Mouse (Mus musculus) kidney, embryonic 16.5 days (tissue): ENCODE measurements around the gene Hps3. TPM values are rescaled to one million over a fixed set of nuclear protein-coding genes. Genes with fewer than 3 reads are reported as not detected.
"Not testable (repeated sequence)": the region's sequence is repeated elsewhere in the genome, so short reads cannot be mapped to it uniquely, and the experiment has no call there.

Experiments used
- ATAC-seq: fragments of 200-750 bp; cut with Nextera tagmentation; 2 replicates; pipeline ENCODE4 v1.8.0; 2017; ENCODE audit warnings: moderate TSS enrichment; ENCODE audit not compliant: low FRiP score, low TSS enrichment
- H3K27ac ChIP-seq: fragments of 300-500 bp; sonication (generic); 2 replicates; pipeline ENCODE4 v1.5.1; 2014; ENCODE audit warnings: low read length
- H3K27me3 ChIP-seq: fragments of 300-500 bp; sonication (generic); 2 replicates; pipeline ENCODE4 v1.6.1; 2014; ENCODE audit warnings: low read length, control low read depth, mixed read lengths; ENCODE audit not compliant: insufficient read depth
- H3K36me3 ChIP-seq: fragments of 300-500 bp; sonication (generic); 2 replicates; pipeline ENCODE4 v1.6.1; 2014; ENCODE audit warnings: low read length, control low read depth, mixed read lengths; ENCODE audit not compliant: insufficient read depth
- H3K4me1 ChIP-seq: fragments of 300-500 bp; sonication (generic); 2 replicates; pipeline ENCODE4 v1.6.1; 2014; ENCODE audit warnings: low read length, control low read depth, mixed read lengths; ENCODE audit not compliant: insufficient read depth
- H3K4me2 ChIP-seq: fragments of 300-500 bp; sonication (generic); replicated peaks from 2 replicates; pipeline ENCODE4 v1.6.1; 2014; ENCODE audit warnings: low read depth, low read length
- H3K4me3 ChIP-seq: fragments of 300-500 bp; sonication (generic); 2 replicates; pipeline ENCODE4 v1.5.1; 2014; ENCODE audit warnings: mild to moderate bottlenecking, low read length
- H3K9ac ChIP-seq: fragments of 300-500 bp; sonication (generic); replicated peaks from 2 replicates; pipeline ENCODE4 v1.6.1; 2014; ENCODE audit warnings: low read length
- H3K9me3 ChIP-seq: fragments of 300-500 bp; sonication (generic); 2 replicates; pipeline ENCODE4 v1.6.1; 2016; ENCODE audit warnings: low read length, control low read depth
- WGBS: fragments of 180-500 bp; shearing (Covaris S2); extraction: QIAGEN DNeasy Blood & Tissue Kit; methylation state at CpG from one replicate; pipeline ENCODE4 v1.1.7; 2014; 5-methylcytosine and 5-hydroxymethylcytosine counted together
- polyA plus RNA-seq: library from polyadenylated mRNA; unstranded; fragments of >200 nt; fragmentation: Nextera tagmentation; extraction: Ambion mirVana; gene quantifications from 2 replicates; pipeline ENCODE4 v1.2.1, GENCODE M21; 2015

The Hps3 gene
- polyA plus RNA-seq, result 11.8 and 12.4 TPM in 2 replicates

GRCm38 (mm10) chr3:20034719-20035404 is at the start of gene Hps3:
Hps3 (minus strand) TSS chr3:20035315.
- peak; percentile 99 for ATAC-seq
- Histone ChIP-seq H3K9ac (peak within 1 kb of the TSS; percentile 69), H3K27me3 (no peaks in the 10 kb centered on the region), H3K36me3 (no peaks in the 10 kb centered on the region), H3K4me1 (peaks cover 10% of the 10 kb centered on the region), H3K4me3 (peak within 1 kb of the TSS; percentile 91), H3K27ac (peak within 1 kb of the TSS; percentile 86), H3K9me3 (no peaks in the 10 kb centered on the region), H3K4me2 (peak within 1 kb of the TSS; percentile 86)
- WGBS, result under 1% methylated on average over 47 of the region's 47 CpGs

DNA sequence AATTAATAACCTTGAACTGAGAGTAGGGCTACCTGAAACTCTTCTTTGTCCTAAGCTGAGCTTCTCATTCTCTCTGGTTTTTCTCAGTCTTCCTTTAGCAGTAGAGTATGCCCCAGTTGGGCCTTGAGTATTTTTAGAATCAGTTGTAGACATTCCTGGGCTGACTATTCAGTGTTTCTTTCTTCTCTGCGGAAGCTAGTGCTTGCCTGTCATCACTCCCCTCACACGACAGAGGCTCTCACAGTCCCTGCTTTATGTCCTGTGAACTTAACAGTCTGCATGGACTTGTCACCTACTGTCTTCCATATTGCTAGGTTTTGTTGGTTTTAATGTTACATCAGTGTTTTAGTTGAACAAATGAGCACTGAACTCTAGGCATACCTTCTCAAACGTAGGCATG is 47.0 kb upstream of the Hps3 start:
- WGBS, result 79% methylated on average over 3 of the region's 3 CpGs

GRCm38 (mm10) chr3:20076145-20077053 is 41.3 kb upstream of the Hps3 start:
- Histone ChIP-seq H3K9me3 (no peaks in the 10 kb centered on the region), H3K27ac (no peak overlapping the region), H3K4me1 (no peaks in the 10 kb centered on the region), H3K36me3 (peaks cover 11% of the 10 kb centered on the region; the same call in 1 of the 2 replicates), H3K4me3 (no peak overlapping the region), H3K27me3 (no peaks in the 10 kb centered on the region), H3K4me2 (no peak overlapping the region), H3K9ac (no peak overlapping the region)
- WGBS, result 81% methylated on average over 11 of the region's 11 CpGs
- no peak for ATAC-seq

More for the DNA sequence above, 47.0 kb upstream of the Hps3 start:
- peaks cover 8% of the 10 kb centered on the region for H3K36me3 ChIP-seq
- H3K4me1 ChIP-seq, result no peaks in the 10 kb centered on the region
- ATAC-seq, result no peak
- no peaks in the 10 kb centered on the region for H3K9me3 ChIP-seq
- H3K9ac ChIP-seq, result no peak overlapping the region
- no peaks in the 10 kb centered on the region for H3K27me3 ChIP-seq
- no peak overlapping the region for H3K27ac ChIP-seq
- H3K4me3 ChIP-seq, result no peak overlapping the region
- H3K4me2 ChIP-seq, result no peak overlapping the region

DNA sequence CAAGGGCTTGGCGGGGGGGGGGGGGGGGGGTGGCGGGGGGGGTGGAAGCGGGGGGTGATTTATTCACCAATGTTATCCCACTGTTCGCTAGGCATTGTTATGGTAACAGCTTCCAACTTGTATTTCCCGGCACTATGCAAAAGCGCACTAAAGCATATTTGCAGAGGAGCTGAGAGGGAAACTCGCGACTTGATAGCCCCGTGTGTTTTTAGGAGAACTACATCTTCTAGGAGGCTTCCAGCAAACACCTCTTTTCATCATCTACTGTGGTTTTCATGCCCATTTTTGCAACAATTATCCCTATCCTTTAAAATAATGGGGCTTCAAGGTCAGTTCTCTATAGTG is 23.1 kb upstream of the Hps3 start:
- no peaks in the 10 kb centered on the region for H3K27me3 ChIP-seq
- peak overlapping the region; percentile 68 for H3K9ac ChIP-seq
- H3K4me2 ChIP-seq, result peak overlapping the region; percentile 65
- H3K36me3 ChIP-seq, result 0 out of 2 replicates have a peak, but pooled peaks cover 6% of the 10 kb centered on the region
- no peak overlapping the region for H3K27ac ChIP-seq
- H3K9me3 ChIP-seq, result no peaks in the 10 kb centered on the region
- ATAC-seq, result no peak; the same call in 1 of the 2 replicates
- WGBS, result 0% methylated on average over 6 of the region's 9 CpGs
- H3K4me3 ChIP-seq, result peak overlapping the region; percentile 79
- peaks cover 7% of the 10 kb centered on the region for H3K4me1 ChIP-seq

DNA sequence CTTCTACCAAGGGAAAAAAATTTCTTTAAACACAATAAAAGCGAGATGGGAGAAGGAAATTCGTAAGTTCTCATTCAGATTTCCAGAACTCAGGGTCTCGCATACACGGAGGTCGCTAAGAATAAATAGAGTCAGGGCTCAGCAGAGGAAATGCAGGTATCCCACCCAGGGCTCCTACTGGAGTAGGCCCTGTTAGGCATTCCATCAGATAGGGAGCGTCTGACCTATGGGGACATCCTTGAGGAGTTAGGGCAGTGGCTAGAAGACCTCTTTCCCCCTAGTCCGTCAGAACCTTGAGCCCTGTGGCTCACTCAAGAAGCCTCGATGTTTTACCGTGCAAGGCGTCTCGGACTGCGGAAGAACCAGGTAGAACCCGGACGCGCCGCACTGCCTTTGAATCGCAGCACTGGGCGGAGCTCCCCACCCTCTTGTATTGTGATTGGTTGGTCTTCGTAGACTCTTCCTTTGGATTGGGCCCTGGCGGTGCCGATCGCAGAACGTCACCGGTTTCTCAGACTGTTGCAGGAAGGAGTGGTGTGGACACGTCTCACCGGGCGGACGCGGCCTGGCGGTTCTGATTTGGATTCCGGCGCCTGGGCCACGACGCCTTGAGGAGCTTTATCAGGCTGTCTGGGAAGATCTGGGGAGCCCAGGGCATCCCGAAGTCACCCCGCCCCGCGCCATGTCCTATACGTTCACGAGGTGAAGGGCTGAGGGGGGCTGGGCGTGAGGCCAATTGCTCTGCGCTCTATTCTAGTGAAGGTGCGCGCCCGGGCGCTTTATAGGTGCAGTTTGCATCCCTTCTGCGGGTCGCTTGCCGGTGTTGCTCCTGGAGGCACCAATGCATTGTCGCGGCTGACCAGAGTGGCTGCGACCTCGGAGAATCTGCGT is 22.4 kb upstream of the Hps3 start, which contains the start of gene Hltf:
Gene Hltf, plus strand, starts transcription at position 506 of the 891 bp plus-strand sequence.
- H3K4me3 ChIP-seq, result peak within 1 kb of the TSS; percentile 79
- ATAC-seq, result peak; percentile 100
- no peaks in the 10 kb centered on the region for H3K9me3 ChIP-seq
- H3K27ac ChIP-seq, result peak within 1 kb of the TSS; percentile 78
- no peaks in the 10 kb centered on the region for H3K27me3 ChIP-seq
- WGBS, result under 1% methylated on average over 47 of the region's 54 CpGs
- peaks cover 7% of the 10 kb centered on the region for H3K4me1 ChIP-seq
- H3K4me2 ChIP-seq, result peak within 1 kb of the TSS; percentile 65
- peak within 1 kb of the TSS; percentile 68 for H3K9ac ChIP-seq
- 0 out of 2 replicates have a peak, but pooled peaks cover 6% of the 10 kb centered on the region for H3K36me3 ChIP-seq

- H3K9ac ChIP-seq, H3K27ac ChIP-seq, H3K4me3 ChIP-seq, H3K9me3 ChIP-seq, H3K27me3 ChIP-seq, ATAC-seq, H3K4me2 ChIP-seq, H3K36me3 ChIP-seq, H3K4me1 ChIP-seq: not testable (repeated sequence)
- WGBS, result 64% methylated on average over 3 of the region's 3 CpGs
Observed at GRCm38 (mm10) chr3:20044736-20045135, 9.6 kb upstream of the Hps3 start.

DNA sequence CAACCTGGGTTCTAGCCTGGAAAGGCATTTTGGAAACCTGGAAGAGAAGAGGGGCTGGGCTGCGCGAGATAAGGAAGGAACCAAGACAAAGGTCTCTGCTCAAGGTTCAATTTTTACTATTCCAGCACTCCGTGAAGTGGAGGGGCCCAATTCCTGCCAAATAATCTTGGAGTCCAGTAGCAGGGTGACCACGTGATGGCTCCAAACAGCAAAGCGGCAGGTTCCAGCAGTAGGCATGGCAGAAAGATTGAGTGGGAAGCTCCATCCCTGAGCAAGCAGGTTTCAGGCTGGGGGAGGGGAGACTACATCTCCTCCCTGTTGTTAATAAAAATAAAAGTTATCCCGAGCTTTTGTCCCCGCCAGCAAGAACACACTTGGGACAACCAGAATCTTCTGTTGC is 6.3 kb upstream of the Hps3 start:
- ATAC-seq, H3K27ac ChIP-seq, H3K4me2 ChIP-seq, H3K4me3 ChIP-seq, H3K9ac ChIP-seq, H3K27me3 ChIP-seq, H3K9me3 ChIP-seq, H3K36me3 ChIP-seq, H3K4me1 ChIP-seq: not testable (repeated sequence)
- WGBS, result 96% methylated on average over 7 of the region's 7 CpGs

- no peak for ATAC-seq
- Histone ChIP-seq H3K27ac (no peak overlapping the region), H3K4me1 (peaks cover 10% of the 10 kb centered on the region), H3K9me3 (no peaks in the 10 kb centered on the region), H3K4me2 (no peak overlapping the region), H3K4me3 (no peak overlapping the region), H3K9ac (no peak overlapping the region), H3K36me3 (no peaks in the 10 kb centered on the region), H3K27me3 (no peaks in the 10 kb centered on the region)
- WGBS, result 80% methylated on average over 4 of the region's 4 CpGs
Observed at GRCm38 (mm10) chr3:20036069-20036468, 954 bp upstream of the Hps3 start.
